In genomic region chr9:97142558-97142957, GRCm38 (mm10) we compare ENCODE assay signal across 16 mouse cellular contexts.
"Had no signal": no experiment of that assay in that cellular context is flagged by ENCODE, and none has a peak within 500 bp of the region (broad histone marks: within the 10 kb centered on the region; RNA-seq: fewer than 3 reads in every experiment).

No protein-coding gene starts in this region.

- H3K4me1 ChIP-seq: megakaryocyte, embryonic 14.5 days; midbrain, embryonic 13.5 days; midbrain, embryonic 15.5 days; neural tube, embryonic 12.5 days had no signal

- DNase-seq: liver, postnatal 0 days; lung, adult 2 months; lung, postnatal 14 days; lung, postnatal 36 days; right cerebral cortex, postnatal 25 days; spleen, adult 18-20 months; thymus, adult 2 months; thymus, postnatal 25 days; thymus, postnatal 4 days had no signal

- ATAC-seq: liver, postnatal 0 days; lung, postnatal 0 days; midbrain, embryonic 13.5 days; midbrain, embryonic 15.5 days had no signal

- H3K27ac ChIP-seq: lung, embryonic 15.5 days; macrophage; midbrain, embryonic 13.5 days; midbrain, embryonic 15.5 days; neural tube, embryonic 12.5 days had no signal

- H3K4me3 ChIP-seq: lung, embryonic 15.5 days; megakaryocyte, embryonic 14.5 days; midbrain, embryonic 13.5 days; midbrain, embryonic 15.5 days; neural tube, embryonic 12.5 days had no signal

- H3K27me3 ChIP-seq: lung, embryonic 15.5 days; midbrain, embryonic 13.5 days; midbrain, embryonic 15.5 days; neural tube, embryonic 12.5 days had no signal

- H3K36me3 ChIP-seq: lung, embryonic 15.5 days; midbrain, embryonic 13.5 days; midbrain, embryonic 15.5 days; neural tube, embryonic 12.5 days had no signal

- H3K9ac ChIP-seq: liver, postnatal 0 days; lung, embryonic 15.5 days; midbrain, embryonic 13.5 days; midbrain, embryonic 15.5 days; neural tube, embryonic 12.5 days had no signal
